Mouse (Mus musculus) regulatory T cell (primary cell): ENCODE measurements at regions not wholly inside any gene's neighbourhood (a gene's known extent, or its start where the extent isn't known, plus 50 kb on each side); places are given as distances from the start of the nearest gene placed in this dataset.

Source experiments
- in situ Hi-C: fragments of 300-600 bp; cut with MboI, MseI; formaldehyde crosslinking; loops from one replicate; pipeline ENCODE4 v1.15.1; 2025; ENCODE audit warnings: high pct_unique_total_duplicates

DNA sequence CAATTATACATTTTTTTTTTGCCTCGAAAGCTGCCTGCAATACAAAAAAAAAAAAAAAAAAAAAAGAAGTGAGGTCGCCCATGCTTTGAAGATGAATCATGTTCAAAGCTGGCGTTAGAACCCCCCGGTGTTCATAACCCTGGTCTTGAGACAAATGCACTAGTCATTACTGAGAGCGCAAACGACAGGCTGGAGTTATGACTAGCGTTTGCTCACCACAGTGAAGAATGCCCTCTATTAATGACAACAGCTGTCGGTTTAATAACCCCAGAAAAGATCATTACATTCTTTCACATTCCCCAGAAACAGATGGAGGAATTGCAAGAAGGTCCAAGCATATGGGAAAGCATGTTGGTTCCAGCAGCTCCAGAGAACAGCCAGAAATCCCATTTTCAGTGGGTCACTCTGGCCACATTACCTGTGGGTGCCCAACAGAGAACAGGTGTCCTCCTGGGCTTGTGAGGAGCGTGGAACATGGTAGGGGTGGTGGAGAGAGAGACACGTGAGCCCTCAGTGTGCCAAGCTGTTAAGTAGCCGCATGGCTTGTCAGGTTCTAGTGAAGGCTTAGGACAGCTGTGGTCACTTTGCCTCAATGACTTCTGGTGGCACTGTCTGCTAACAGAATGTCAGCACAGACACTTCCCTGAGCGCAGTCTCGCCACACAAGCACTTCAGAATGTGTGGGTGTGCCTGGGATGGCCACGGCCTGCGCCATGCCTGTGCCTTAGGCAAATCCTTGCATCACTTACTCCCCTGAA, 60.4 kb downstream of the Aipl1 start:
- in situ Hi-C loops, result no loop called here

DNA sequence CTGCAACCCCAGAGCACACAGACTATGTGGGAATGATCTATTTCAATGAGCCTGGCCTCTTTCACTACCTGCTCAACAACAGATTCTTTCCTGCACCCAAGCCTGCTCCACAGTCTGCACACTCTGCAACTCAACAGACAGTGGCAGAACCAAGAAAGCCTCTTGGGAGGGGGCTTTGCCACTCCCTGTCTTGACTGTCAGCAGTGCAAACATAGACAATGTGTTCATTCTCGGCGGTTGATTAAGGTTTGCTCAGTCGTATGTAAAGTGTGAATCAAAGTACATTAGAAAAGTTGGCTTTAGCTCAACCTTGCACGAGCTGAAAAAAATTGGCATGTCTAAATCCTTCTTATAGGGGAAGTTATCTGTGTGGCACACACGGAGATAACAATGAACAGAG, 66.0 kb downstream of the Aipl1 start:
- in situ Hi-C loops, result no loop called here

DNA sequence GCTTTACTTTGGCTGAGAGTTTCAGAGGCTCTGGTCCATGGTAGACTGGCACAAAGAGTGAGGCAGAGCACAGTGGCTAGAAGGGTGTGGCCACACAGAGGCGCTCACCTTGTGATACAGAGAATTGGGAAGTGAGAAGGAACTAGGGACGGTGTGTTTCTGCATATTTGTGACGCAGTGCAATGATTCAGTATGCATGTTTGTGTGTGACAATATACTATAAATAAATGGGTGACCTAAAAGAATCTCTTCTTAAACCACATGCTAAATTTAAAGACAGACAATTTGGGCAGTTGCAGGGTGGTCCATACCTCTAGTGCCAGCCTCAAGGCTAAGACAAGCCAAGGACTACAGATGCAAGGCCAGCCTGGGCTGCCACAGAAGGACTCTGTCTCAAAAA, 75.0 kb downstream of the Aipl1 start:
- in situ Hi-C loops, result no loop called here

DNA sequence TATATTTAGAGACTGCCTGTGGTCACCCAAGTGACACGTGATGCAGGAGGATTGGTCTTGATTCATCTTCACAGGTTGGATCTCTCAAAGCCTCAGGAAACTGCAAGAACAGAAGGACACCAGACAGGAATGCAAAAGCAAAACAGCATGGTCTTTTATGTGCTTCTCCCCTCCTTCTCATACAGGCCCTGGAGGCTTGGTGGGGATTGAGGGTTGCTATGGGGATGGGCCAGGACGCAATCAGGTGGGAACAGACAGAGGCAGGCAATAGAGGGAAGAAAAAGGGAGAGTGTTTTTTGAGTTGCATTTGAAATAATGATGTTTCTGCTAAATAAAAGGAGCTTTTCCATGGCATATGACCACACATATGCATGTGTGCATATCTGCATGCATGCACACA, 84.8 kb downstream of the Aipl1 start:
- in situ Hi-C loops, result no loop called here

DNA sequence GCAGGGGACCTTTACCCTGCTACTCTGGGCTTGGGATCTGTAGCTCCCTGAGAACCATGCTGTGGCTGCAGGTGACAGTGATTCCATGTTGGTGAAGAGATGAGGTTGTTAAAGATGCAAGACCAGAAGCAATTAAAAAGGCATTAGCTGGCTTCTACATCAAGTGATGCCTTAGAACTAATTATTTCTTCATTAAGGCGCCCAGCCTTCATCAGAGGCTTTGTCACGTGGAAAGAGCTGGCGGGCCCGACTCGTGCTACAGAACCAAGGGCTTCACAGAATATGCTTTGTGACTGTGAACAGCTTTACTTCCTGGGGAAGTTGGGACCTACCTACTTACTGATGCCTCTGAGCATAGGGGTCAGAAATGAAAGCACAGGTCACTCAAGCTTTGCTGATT, 90.1 kb downstream of the Aipl1 start:
- in situ Hi-C loops, result no loop called here

DNA sequence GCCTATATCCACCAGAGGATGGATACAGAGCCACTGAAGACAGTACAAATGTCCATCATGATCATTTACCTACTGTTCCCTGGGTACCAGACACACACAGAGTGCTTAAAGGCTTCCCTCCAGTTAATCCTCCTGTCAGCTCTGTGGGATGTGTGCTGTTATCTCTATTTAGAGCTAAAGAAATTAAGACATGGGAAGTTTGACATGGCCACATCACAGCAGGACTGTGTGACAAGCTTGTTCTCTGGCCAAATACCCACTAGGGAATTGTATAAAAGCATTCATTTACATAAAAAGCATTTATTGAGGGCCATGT, 92.3 kb downstream of the Aipl1 start:
- in situ Hi-C loops, result no loop called here

DNA sequence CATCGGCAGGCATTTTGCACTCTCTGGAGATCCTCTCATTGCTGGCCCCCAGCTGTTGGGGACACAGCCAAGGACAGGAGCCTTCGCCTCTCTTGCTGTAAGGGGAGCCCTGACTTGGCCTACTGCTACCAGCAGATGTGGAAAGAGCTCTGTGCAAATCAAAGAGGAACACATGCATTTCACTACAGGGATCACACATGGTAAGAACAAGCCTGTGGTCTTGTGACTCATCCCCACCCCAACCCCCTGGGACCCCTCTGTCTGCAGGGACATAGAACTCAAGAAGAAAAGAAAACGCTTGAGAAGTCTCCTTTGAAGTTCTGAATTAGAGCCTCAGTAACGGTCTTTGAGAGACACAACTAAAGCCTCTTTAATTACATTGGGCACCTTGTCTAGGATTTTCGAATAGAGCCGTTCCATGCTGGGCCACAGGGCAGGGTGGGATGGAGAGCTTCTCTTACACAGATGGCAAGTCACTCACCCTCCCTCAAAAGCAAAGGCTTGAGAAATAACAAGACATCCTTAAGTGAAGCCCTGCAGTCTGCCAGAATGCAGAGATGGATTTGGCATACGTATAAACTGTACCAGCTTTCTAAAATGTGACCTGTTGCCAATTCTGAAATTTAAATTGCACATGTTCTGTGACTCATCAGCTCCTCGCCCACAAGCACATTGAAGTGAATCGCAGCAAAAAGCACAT, 92.8 kb downstream of the Aipl1 start:
- in situ Hi-C loops, result no loop called here

DNA sequence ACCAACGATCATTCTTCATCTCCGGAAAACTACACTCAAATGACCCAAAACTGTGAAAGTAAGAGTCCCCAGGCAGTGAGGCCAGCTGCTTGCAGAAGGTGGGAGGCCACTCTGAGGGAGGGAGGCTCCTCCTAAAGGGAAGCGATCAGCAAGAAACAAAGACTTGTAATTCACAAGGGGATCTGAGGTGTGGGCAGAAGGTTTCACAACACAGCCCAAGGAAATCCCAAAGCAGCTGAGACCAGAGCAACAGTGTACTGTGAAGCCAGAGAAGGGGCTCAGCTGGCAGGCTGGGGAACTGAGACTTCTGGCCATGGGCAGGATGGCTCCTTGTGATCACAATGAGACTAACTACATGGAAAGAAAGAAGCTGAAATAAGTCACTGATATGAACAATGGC, 93.8 kb downstream of the Aipl1 start:
- in situ Hi-C loops, result no loop called here

DNA sequence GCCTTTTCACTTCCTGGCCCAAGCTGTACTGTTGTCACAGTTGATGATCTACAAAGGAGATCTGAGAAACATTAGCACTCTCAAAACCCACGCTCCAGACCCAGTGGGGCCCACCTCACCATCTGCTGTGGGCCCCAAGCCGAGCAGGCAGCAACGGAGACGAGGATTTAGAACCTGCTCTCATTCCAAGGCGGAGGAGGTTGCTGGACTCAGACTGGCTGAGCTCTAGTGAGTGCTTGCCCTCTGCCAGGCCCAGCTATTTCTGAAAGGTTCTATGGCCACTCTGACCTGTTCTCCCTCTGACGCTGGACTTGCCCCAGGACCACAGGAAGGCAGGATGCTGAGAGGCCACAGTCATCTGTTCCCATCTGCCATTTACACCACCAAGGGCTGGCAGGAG, 98.2 kb downstream of the Aipl1 start:
- in situ Hi-C loops, result no loop called here

DNA sequence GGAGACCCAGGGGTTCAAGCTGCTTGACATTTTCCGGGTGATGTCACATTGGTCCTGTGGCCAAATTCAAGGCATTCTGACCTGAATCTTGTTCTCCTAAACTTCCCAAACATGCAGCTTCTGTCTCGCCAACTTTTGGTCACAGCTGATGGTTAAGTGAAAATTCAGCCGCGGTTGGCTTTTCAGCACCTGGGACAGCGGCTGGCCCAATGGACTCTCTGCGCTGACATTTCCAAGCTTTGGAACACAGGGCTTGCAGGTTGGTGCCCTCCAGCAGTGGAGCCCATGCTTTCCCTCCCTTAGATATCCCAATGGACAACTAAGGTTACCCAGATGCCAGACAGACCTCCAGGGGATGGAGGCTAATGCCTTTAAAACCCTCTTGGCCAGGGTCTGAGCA, 100.2 kb downstream of the Aipl1 start:
- in situ Hi-C loops, result no loop called here

DNA sequence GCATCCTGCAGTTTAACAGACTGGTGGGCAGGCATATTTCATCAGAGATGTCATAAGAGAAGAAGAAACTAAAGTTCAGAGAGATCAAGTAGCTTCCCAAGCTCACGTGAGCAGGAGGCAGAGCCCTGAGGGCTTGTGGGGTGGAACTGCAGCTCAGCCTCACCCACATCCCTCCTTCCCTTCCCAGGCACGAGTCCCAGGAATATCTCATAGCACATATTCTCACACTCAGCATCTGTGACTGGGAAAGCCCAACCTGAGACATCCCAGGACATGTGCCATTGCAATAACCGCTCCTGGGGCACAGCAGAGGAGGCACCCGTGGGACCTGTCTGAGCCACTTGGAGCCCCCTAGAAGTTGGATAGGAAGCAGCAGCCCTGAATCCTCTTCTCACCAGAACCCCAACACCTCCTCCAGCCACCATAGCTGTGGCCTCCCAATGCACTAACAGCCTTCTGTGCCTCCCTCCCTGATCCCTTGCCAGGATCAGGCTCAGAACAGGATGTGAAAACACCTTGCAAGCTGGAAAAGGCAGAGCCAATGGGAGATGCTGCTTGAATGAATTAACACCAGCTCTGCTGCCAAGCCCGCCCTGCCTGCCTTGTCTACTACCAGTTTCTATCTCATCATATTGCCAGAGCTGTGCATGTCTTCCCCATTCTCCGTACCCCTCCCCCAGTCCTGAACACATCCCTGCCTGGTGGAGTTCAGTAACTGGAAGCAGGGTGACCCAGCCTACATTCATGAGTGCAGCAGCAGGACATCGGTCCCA, 107.4 kb downstream of the Aipl1 start:
- in situ Hi-C loops, result loop anchor here (10.0 kb wide), 1 partner anchor 585 kb away; no protein-coding TSS in a partner anchor

DNA sequence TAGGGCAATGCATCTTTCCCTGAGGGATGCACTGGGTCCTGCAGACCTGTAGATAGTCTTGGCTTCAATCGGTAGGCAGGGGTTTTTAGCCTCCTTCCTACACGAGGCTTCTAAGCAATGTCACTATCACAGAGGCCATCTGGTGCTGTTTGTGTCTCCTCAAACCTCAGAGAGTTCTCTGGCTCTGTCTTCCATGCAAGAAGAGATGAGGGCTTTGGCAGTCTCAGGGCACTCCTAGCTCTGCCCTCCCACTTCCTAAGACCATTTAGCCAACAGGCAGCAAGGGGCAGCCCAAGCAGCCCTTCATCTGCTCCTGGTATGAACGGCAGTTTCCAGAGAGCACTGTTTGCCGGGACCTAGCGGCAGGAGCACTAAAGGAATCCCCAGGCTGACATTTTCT, 122.6 kb downstream of the Aipl1 start:
- in situ Hi-C loops, result no loop called here

DNA sequence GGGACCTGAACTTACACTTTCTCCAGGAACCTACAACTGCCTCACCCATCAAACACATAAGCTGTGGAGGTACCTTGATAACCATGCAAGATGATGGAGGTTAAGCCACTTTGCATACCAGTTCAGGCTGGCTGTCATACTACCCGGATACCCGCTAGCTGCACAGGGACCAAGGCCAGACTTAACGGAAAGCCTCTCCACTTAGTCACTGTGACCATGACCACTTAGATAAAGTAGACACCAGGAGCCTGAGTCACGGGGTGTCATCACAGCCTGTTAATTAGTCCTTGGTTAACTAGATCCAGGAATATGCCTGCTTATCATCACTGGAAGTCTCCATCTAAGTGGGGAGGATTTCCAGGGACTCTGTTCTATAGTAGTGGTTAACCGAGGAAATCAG, 124.7 kb downstream of the Aipl1 start:
- in situ Hi-C loops, result no loop called here

DNA sequence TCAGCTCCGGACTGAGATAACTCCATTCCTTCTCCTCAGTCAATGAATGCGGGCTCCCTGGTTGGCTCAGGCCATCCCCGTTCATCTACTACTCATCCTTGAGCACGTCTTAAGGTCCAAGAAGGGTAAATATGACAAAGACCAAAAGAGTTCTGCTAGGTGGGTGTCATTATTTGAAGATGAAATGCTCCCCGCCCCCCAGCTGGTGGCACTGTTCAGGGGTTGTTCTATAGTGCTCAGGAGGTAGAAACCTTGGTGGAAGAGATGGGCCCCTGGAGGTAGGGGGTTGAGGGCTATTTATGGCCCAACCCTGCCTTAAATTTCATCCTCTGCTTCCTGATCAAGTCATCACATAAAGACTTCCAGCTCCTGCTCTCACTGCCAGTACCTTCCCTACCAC, 126.0 kb downstream of the Aipl1 start:
- in situ Hi-C loops, result no loop called here

DNA sequence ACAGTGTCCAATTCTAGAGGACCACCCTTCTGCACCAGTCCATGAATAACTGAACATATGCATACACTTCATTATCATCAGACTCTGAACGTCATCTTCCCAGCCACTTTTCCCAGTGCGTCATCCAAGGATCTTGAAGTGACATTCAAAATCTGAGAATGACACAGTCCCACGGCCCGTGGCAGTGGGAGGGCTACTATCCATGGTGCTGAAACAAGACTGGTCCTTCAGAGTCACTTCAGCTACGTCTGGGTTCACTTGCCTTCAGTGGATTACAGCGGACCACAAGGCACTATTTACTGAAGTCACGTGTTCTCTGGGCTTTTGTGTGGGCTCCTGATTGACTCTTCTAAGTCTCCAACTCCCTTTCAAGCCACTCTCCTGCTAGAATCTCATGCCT, 128.7 kb downstream of the Aipl1 start:
- in situ Hi-C loops, result no loop called here

DNA sequence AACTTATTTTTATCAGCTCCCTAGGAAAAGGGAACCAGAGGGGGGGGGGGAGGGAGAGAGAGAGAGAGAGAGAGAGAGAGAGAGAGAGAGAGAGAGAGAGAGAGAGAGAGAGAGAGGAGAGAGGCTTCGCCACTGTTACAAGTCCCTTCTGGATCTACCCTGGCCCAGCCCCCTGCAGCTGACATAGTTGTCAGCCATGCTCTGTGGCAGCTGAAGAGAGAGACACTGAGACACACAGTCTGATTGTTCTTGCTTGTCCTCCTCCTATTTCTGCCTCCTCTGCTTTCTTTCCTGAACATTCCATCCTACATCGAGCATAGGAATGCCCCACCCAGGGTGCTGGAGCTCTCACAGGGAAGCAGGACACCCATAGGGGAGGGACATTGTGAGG, 134.3 kb downstream of the Aipl1 start:
- in situ Hi-C loops, result no loop called here

DNA sequence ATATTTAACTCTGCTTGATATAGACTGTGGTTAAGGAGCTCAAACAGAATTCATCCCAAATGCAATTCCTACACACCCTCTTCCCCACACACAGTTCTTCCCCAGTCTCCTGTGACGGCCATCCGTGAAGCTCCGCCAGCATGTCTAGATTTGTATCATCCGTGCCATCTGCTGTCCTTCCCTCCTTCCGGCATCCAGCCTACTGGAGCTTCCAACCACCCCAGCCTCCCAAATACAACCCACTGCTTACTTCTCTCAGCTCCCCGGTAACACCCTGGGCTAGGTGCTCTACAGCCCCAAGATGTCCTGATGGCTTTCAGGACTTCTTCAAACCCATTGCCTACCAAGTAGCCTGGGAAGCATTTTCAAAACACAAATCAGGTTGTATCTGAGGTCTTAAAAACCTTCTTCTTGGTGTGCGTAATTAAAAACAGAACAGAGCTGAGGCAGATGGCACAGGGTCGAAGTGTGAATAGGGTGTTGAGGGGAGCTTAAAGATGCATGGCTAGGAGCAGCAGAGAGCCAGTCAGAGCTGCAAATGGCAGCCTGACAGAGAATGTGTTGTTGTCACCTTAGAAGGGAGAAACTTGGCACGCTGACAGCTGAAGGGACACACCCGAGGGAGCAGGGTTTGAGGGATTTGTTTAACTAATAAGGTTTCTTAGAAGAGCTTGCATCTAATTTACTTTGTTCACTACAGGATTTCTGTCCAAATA, 134.8 kb downstream of the Aipl1 start:
- in situ Hi-C loops, result no loop called here

DNA sequence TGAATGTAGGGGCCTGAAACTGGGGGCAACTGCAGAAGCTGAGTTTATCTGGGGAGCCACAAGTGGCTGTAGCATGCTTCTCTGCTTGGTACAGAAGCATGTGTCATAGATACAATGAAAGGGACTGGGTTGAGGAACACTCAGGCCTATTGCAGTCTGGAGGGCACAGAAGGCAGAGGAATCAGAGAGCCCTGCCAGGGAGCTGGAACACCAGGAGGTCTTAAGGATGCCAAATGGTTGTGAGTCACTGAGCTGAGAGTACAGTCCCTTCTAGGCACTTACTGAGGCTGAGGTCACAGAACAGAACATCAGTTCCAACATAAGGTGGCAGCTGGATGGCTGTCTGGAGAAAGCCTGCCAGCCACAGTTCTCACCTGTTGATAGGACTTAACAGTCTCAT, 136.5 kb downstream of the Aipl1 start:
- in situ Hi-C loops, result no loop called here

DNA sequence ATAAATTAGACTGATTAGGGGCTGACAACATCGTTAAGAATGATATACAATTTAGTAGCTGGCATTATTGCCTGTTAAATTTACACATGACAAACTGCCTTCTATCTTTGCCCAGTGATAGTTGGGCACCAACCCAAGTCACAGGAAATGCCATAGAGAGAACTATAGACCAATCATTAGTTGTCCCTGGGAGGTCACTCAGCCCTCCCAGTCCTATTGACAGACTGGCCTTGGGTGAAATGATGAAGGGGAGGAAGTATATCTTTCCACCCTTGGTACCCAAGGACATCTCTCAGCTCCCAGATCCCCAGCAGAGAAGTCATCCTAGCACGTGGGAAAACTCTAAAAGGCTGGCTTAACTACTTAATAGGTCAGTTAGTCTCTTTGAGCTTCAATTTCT, 139.8 kb downstream of the Aipl1 start:
- in situ Hi-C loops, result no loop called here

DNA sequence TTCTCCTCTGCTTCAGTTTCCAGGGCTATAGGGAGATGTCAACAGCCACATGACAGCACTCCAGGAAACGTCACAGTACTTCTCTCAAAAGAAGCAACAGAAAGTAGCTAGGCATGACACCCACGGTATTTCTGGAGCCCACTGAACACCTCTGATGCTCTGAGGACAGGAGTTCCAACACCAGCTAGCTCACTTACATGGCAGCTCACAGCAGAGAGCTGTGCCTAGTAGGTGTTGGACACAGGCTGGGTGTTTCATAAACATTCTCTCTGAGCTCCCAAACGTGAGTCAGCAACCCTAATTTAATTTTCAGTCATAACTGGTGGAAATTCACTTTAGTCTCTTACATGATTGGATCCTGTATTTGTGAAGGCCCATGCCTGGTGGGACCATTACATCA, 140.2 kb downstream of the Aipl1 start:
- in situ Hi-C loops, result no loop called here

DNA sequence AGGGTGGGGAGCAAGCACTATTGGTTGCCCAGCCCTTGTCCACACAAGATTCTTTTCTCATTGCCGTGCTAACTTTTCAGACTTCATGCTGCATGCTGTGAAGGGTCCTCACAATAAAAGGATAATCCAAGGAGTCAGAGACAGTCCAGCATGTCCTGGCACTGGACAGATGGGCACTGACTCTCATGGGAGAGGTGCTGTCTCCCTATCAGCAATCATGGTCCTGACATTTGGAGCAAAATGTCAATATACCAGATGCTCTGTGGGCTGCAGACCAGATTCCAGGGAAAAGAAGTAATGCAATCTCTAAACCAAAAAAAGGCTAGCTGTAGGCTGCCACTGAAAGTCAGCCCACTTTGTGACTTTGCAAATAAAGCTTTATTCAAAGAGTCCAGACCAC, 141.5 kb downstream of the Wscd1 start:
- in situ Hi-C loops, result no loop called here

DNA sequence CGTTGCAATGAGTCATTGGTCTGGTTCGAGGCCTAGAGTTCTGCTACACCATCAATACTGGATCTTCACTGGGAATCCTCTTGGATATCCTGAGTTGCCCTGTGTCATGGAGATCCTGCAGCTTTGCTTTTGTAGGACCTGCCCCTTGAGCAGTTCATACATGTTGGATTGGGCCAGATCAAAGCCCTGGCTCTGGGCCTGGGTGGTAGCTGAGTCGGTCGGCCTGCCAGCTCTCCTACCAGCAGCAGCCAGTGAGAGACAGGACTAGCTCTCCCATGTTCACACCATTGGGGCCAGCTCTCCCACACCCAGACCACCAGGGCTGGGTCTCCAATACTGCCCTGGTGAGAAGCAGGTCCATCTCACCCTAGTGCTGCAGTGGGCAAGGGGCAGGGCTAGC, 139.4 kb downstream of the Wscd1 start:
- in situ Hi-C loops, result no loop called here
